Mouse (Mus musculus): ENCODE data around the gene Prm1.
A peak's percentile ranks its signal among the peaks of the same experiment; 100 is the strongest.

Prm1 gene

GRCm38 (mm10) chr16:10783152-10783434, 22.5 kb downstream of the Prm1 start:
- DNase-seq (ENCODE audit: low spot score in 2 of 2), result no peak

GRCm38 (mm10) chr16:10782377-10783151, 23.1 kb downstream of the Prm1 start:
- DNase-seq (ENCODE audit: low spot score in 2 of 2), result no peak

GRCm38 (mm10) chr16:10781862-10782371, 23.7 kb downstream of the Prm1 start:
- no peak for DNase-seq (ENCODE audit: low spot score in 2 of 2)

- DNase-seq (ENCODE audit: low spot score in 2 of 2), result no peak
These were observed 25.0 kb downstream of the Prm1 start for GRCm38 (mm10) chr16:10780631-10781120.

GRCm38 (mm10) chr16:10777579-10778160, 28.0 kb downstream of the Prm1 start:
- DNase-seq (ENCODE audit: low spot score in 2 of 2), result no peak

- no peak for DNase-seq (ENCODE audit: low spot score in 2 of 2)
These were observed 29.3 kb downstream of the Prm1 start for GRCm38 (mm10) chr16:10776322-10776721.

- no peak for DNase-seq (ENCODE audit: low spot score in 2 of 2)
These were observed 30.9 kb downstream of the Prm1 start for GRCm38 (mm10) chr16:10774726-10775125.

- no peak for DNase-seq (ENCODE audit: low spot score in 2 of 2)
These were observed 32.1 kb downstream of the Prm1 start for GRCm38 (mm10) chr16:10773543-10773942.

GRCm38 (mm10) chr16:10771769-10772510, 33.7 kb downstream of the Prm1 start:
- no peak for DNase-seq (ENCODE audit: low spot score in 2 of 2)

- no peak for DNase-seq (ENCODE audit: low spot score in 2 of 2)
These were observed 34.9 kb downstream of the Prm1 start for GRCm38 (mm10) chr16:10770531-10771325.

- DNase-seq (ENCODE audit: low spot score in 2 of 2), result peak; percentile 25 to 39
These were observed 36.0 kb downstream of the Prm1 start for GRCm38 (mm10) chr16:10769661-10770060.

- DNase-seq (ENCODE audit: low spot score in 2 of 2), result no peak
These were observed 36.8 kb downstream of the Prm1 start for GRCm38 (mm10) chr16:10768821-10769220.

GRCm38 (mm10) chr16:10767158-10767557, 38.5 kb downstream of the Prm1 start:
- peak; percentile 46 to 69 for DNase-seq (ENCODE audit: low spot score in 2 of 2)

GRCm38 (mm10) chr16:10764323-10764722, 41.3 kb downstream of the Prm1 start:
- no peak for DNase-seq (ENCODE audit: low spot score in 2 of 2)

GRCm38 (mm10) chr16:10763540-10764264, 41.9 kb downstream of the Prm1 start:
- no peak for DNase-seq (ENCODE audit: low spot score in 2 of 2)

GRCm38 (mm10) chr16:10762569-10763180, 43.0 kb downstream of the Prm1 start:
- no peak for DNase-seq (ENCODE audit: low spot score in 2 of 2)

- no peak for DNase-seq (ENCODE audit: low spot score in 2 of 2)
These were observed 44.5 kb downstream of the Prm1 start for GRCm38 (mm10) chr16:10761182-10761581.

- DNase-seq (ENCODE audit: low spot score in 2 of 2), result no peak
These were observed 49.5 kb downstream of the Prm1 start for GRCm38 (mm10) chr16:10756168-10756567.

GRCm38 (mm10) chr16:10754521-10755296, 50.9 kb downstream of the Prm1 start:
- DNase-seq (ENCODE audit: low spot score in 2 of 2), result no peak

- DNase-seq (ENCODE audit: low spot score in 2 of 2), result peak; percentile 13 to 20
These were observed 55.8 kb downstream of the Prm1 start for GRCm38 (mm10) chr16:10749824-10750223.

Data from frontal cortex, postnatal 36 days (tissue).